8 mouse cellular contexts compared by ENCODE assay signal in genomic region chr13:68998558-68998917, GRCm38 (mm10). TPM values are rescaled to one million over a fixed set of nuclear protein-coding genes. Genes with fewer than 3 reads are reported as not detected.
A peak's percentile ranks its signal among the peaks of the same experiment; 100 is the strongest.
DNase-seq lines count a peak whose midpoint lies in the region; ATAC-seq and TF ChIP-seq lines count a peak whose summit lies in the region.

No protein-coding gene starts in this region.

- ATAC-seq in forebrain, embryonic 11.5 days (replicated peaks; ENCODE audit: low FRiP score), result peak; percentile 43
- ATAC-seq in intestine, embryonic 16.5 days, result peak; percentile 4; the same call in 1 of the 2 replicates
- ATAC-seq in midbrain, embryonic 14.5 days (ENCODE audit: low FRiP score, low TSS enrichment), result peak; percentile 13; the same call in 1 of the 2 replicates

- H3K9me3 ChIP-seq in forebrain, embryonic 11.5 days (ENCODE audit: control insufficient read depth, low read length), result no peaks in the 10 kb centered on the region
- H3K9me3 ChIP-seq in intestine, embryonic 16.5 days (ENCODE audit: control insufficient read depth, low read length), result no peaks in the 10 kb centered on the region
- no peaks in the 10 kb centered on the region for H3K9me3 ChIP-seq in midbrain, embryonic 14.5 days (ENCODE audit: control insufficient read depth, low read length)

- WGBS in lung, adult 2 months, result 2% methylated on average over 17 of the region's 17 CpGs
- WGBS in forebrain, embryonic 11.5 days, result under 1% methylated on average over 17 of the region's 17 CpGs
- WGBS in intestine, embryonic 16.5 days, result under 1% methylated on average over 17 of the region's 17 CpGs
- under 1% methylated on average over 17 of the region's 17 CpGs for WGBS in midbrain, embryonic 14.5 days

- H3K27ac ChIP-seq in forebrain, embryonic 11.5 days (ENCODE audit: low read depth, low read length), result no peak overlapping the region
- peak overlapping the region; percentile 43; the same call in 1 of the 2 replicates for H3K27ac ChIP-seq in intestine, embryonic 16.5 days (ENCODE audit: low read length)
- H3K27ac ChIP-seq in midbrain, embryonic 14.5 days (replicated peaks; ENCODE audit: low read depth, low read length), result no peak overlapping the region

- no peak for TF ChIP-seq POLR2A in lung, adult 2 months (IDR thresholded peaks at IDR 0.05; ENCODE audit: borderline replicate concordance, extremely low read depth, low read depth, low read length)

- H3K4me2 ChIP-seq in forebrain, embryonic 11.5 days (ENCODE audit: low read depth, low read length, severe bottlenecking), result peak overlapping the region; percentile 83
- H3K4me2 ChIP-seq in intestine, embryonic 16.5 days (ENCODE audit: low read depth, low read length), result peak overlapping the region; percentile 94
- H3K4me2 ChIP-seq in midbrain, embryonic 14.5 days (ENCODE audit: low read length), result peak overlapping the region; percentile 95

- peak; percentile 8 for DNase-seq in lung, adult 2 months
- no peak for DNase-seq in lung, postnatal 36 days
- no peak for DNase-seq in forebrain, embryonic 11.5 days (ENCODE audit: low spot score)
- peak; percentile 47 for DNase-seq in midbrain, embryonic 14.5 days
- no peak for DNase-seq in urinary bladder, adult 2 months (ENCODE audit: low spot score)
- DNase-seq in adrenal gland, adult (ENCODE audit: inconsistent age in 2 of 2, low spot score in 1 of 2), result no peak
- DNase-seq in thymus, adult 18-20 months, result no peak

- no peaks in the 10 kb centered on the region for H3K4me1 ChIP-seq in lung, adult 2 months (ENCODE audit: control insufficient read depth, insufficient read depth, low read length)
- peaks cover 3% of the 10 kb centered on the region; the same call in 1 of the 2 replicates for H3K4me1 ChIP-seq in forebrain, embryonic 11.5 days (replicated peaks; ENCODE audit: control insufficient read depth, insufficient read depth, low read length)
- peaks cover 6% of the 10 kb centered on the region; the same call in 1 of the 2 replicates for H3K4me1 ChIP-seq in intestine, embryonic 16.5 days (ENCODE audit: control insufficient read depth, insufficient read depth, low read length)
- H3K4me1 ChIP-seq in midbrain, embryonic 14.5 days (ENCODE audit: control insufficient read depth, insufficient read depth, low read length), result peaks cover 14% of the 10 kb centered on the region; the same call in 1 of the 2 replicates

- H3K27me3 ChIP-seq in forebrain, embryonic 11.5 days (ENCODE audit: control insufficient read depth, insufficient read depth, low read length), result peaks cover 9% of the 10 kb centered on the region; the same call in 1 of the 2 replicates
- peaks cover 9% of the 10 kb centered on the region; the same call in 1 of the 2 replicates for H3K27me3 ChIP-seq in intestine, embryonic 16.5 days (replicated peaks; ENCODE audit: control insufficient read depth, insufficient read depth, low read length)
- peaks cover 27% of the 10 kb centered on the region for H3K27me3 ChIP-seq in midbrain, embryonic 14.5 days (ENCODE audit: control insufficient read depth, insufficient read depth, low read length)

- H3K9ac ChIP-seq in forebrain, embryonic 11.5 days (ENCODE audit: low read length), result peak overlapping the region; percentile 68
- H3K9ac ChIP-seq in intestine, embryonic 16.5 days (ENCODE audit: low read depth, low read length), result peak overlapping the region; percentile 74
- peak overlapping the region; percentile 64 for H3K9ac ChIP-seq in midbrain, embryonic 14.5 days (replicated peaks; ENCODE audit: low read length)

- H3K4me3 ChIP-seq in lung, adult 2 months (replicated peaks; ENCODE audit: extremely low read depth, low read depth, low read length), result peak overlapping the region; percentile 62
- H3K4me3 ChIP-seq in forebrain, embryonic 11.5 days (ENCODE audit: low read depth, low read length), result peak overlapping the region; percentile 67
- H3K4me3 ChIP-seq in intestine, embryonic 16.5 days (ENCODE audit: low read length), result peak overlapping the region; percentile 68
- peak overlapping the region; percentile 55 for H3K4me3 ChIP-seq in midbrain, embryonic 14.5 days (replicated peaks; ENCODE audit: low read depth, low read length)

- H3K36me3 ChIP-seq in forebrain, embryonic 11.5 days (ENCODE audit: control insufficient read depth, insufficient read depth, low read length), result no peaks in the 10 kb centered on the region
- H3K36me3 ChIP-seq in intestine, embryonic 16.5 days (ENCODE audit: control insufficient read depth, insufficient read depth, low read length), result no peaks in the 10 kb centered on the region
- no peaks in the 10 kb centered on the region for H3K36me3 ChIP-seq in midbrain, embryonic 14.5 days (ENCODE audit: control insufficient read depth, insufficient read depth, low read length)

- TF ChIP-seq CTCF in lung, adult 2 months (IDR thresholded peaks at IDR 0.05; ENCODE audit: insufficient read depth, low read length), result no peak

RNA-seq across cellular contexts. Expression of gene Adcy2, which starts 0.8 kb away (rescaled TPM):
- 8.1 and 10.7 TPM in 2 replicates for polyA plus RNA-seq in lung, adult 2 months (2012; rRNA removed)
- 1.5 and 1.7 TPM in 2 replicates for polyA plus RNA-seq in forebrain, embryonic 11.5 days (2014; fragmentation: Nextera tagmentation; extraction: Ambion mirVana)
- 1.1 and 1.5 TPM in 2 replicates for polyA plus RNA-seq in intestine, embryonic 16.5 days (2015; fragmentation: Nextera tagmentation; extraction: Ambion mirVana)
- polyA plus RNA-seq in midbrain, embryonic 14.5 days (2014; fragmentation: Nextera tagmentation; extraction: Ambion mirVana), result 6.7 and 7.4 TPM in 2 replicates
- 3.1 and 3.8 TPM in 2 replicates for polyA plus RNA-seq in urinary bladder, adult 2 months (2012; rRNA removed)

Comparison
In these comparisons a context has a peak if more than half of its experiments do, and no peak if none do; other contexts are left out.
1. DNase-seq: peak in lung, adult 2 months (single experiment) and midbrain, embryonic 14.5 days (single experiment); none in lung, postnatal 36 days (single experiment), forebrain, embryonic 11.5 days (single experiment), urinary bladder, adult 2 months (single experiment), adrenal gland, adult (0 of 2) and thymus, adult 18-20 months (0 of 2).
2. Peak in every context shown above with its lines, with median percentiles within 50 percentile points of each other: H3K4me3 ChIP-seq, ATAC-seq, H3K4me2 ChIP-seq and H3K9ac ChIP-seq.